Mouse (Mus musculus) MEL-GATA-1-ER (cell line): ENCODE measurements around the gene Olfr854.

ENCODE experiments used
- DNase-seq: peaks from one replicate; pipeline ENCODE4 v3.0.0-alpha.2; 2012; ENCODE audit warnings: low read depth; ENCODE audit errors: extremely low read depth

Olfr854 gene

DNA sequence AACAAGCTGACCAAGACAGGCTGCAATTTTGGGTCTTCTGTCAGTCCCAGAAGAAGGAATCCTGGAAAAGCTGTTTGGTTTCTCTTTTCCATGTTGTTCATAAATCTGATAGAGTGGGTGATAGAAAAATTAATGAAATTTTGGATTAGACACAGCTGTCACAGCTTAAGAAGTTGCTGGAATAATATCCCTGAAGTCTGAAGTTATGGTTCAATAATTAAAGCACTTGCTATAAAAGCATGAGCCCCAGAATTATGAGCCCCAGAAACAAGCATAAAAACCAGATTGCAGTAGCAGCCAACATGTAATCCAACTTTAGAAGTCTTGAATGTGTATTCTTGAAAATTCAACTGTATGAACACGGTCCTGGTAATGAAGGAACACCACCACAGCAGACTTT is at the start of gene Olfr854:
Gene Olfr854 (minus strand): TSS at position 101 of the 400 bp plus-strand sequence.
- no peak for DNase-seq

DNA sequence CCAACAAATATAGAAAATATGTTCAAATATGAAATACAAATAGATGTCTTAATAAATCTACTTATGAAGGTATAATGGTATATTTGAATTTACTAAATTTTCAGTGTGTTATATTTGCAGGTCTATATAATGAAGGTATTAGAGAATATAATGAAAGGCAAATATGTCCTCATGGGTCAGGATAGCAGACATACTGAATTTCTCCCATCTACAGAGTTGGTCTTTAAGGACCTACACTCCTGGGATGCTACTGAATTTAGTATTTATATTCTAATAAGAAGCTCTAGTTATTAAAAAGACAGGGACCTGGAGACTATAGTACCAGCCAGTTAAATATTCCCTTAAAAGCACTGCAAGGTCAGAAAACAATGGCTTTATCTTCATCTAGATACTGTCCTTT is 15.1 kb upstream of the Olfr854 start, which contains the start of gene Olfr855:
Gene Olfr855 (plus strand): TSS at position 301 of the 400 bp plus-strand sequence.
- DNase-seq: no peak

GRCm38 (mm10) chr9:19540976-19541375 is 26.2 kb downstream of the Olfr854 start, which contains the start of gene Olfr853:
TSS of gene Olfr853 (minus strand) at chr9:19541076.
- no peak for DNase-seq
